Mouse (Mus musculus) myocyte (in vitro differentiated cells): ENCODE results near the gene Htr3b.

ENCODE experiments used
- E2F4 ChIP-seq: IDR thresholded peaks from one replicate; pipeline ENCODE4 v1.6.1; 2011; ENCODE audit warnings: mild to moderate bottlenecking, control low read depth, moderate library complexity; ENCODE audit not compliant: insufficient read depth
- MAX ChIP-seq: IDR thresholded peaks from one replicate; pipeline ENCODE4 v1.6.1; 2011; ENCODE audit warnings: low read depth, mild to moderate bottlenecking, control low read depth
- MYOD1 ChIP-seq, 3 experiments: IDR thresholded peaks; one replicate each; pipeline ENCODE4 v1.6.1; 2011; ENCODE audit warnings: control low read depth in 2 of 3, low read depth in 2 of 3, mild to moderate bottlenecking in 2 of 3, moderate library complexity in 1 of 3; ENCODE audit not compliant: insufficient read length in 2 of 3, control insufficient read depth in 1 of 3
- POLR2A ChIP-seq: IDR thresholded peaks from one replicate; pipeline ENCODE4 v1.6.1; 2011; ENCODE audit warnings: low read depth, mild to moderate bottlenecking, control low read depth, moderate library complexity; ENCODE audit not compliant: insufficient read length
- POLR2AphosphoS2 ChIP-seq: IDR thresholded peaks from one replicate; pipeline ENCODE4 v1.6.1; 2011; ENCODE audit warnings: low read depth, control low read depth; ENCODE audit not compliant: insufficient read length
- TCF12 ChIP-seq: IDR thresholded peaks from one replicate; pipeline ENCODE4 v1.6.1; 2011; ENCODE audit warnings: mild to moderate bottlenecking, control low read depth; ENCODE audit not compliant: poor library complexity, insufficient read depth, severe bottlenecking
- USF1 ChIP-seq: IDR thresholded peaks from one replicate; pipeline ENCODE4 v1.6.1; 2011; ENCODE audit warnings: low read depth, mild to moderate bottlenecking, control low read depth, moderate library complexity

GRCm38 (mm10) chr9:48985708-48986088 is 20.9 kb upstream of the Htr3b start:
- no peak for TF ChIP-seq USF1
- TF ChIP-seq POLR2A = no peak
- no peak for TF ChIP-seq POLR2AphosphoS2
- no peak for TF ChIP-seq E2F4
- no peak for TF ChIP-seq TCF12
- no peak for TF ChIP-seq MYOD1 (IDR thresholded peaks at IDR 0.05; ENCODE audit: control insufficient read depth in 1 of 3, insufficient read length in 2 of 3, low read depth in 2 of 3)
- no peak for TF ChIP-seq MAX
